Mouse (Mus musculus): ENCODE measurements at regions not wholly inside any gene's neighbourhood (a gene's known extent, or its start where the extent isn't known, plus 50 kb on each side); places are given as distances from the start of the nearest gene placed in this dataset.

GRCm38 (mm10) chr5:119477926-119478325 is 192.5 kb upstream of the Tbx3 start:
- Histone ChIP-seq H3K27ac (no peak overlapping the region), H3K36me3 (no peaks in the 10 kb centered on the region), H3K4me2 (replicated peaks) (no peak overlapping the region), H3K9ac (no peak overlapping the region), H3K27me3 (replicated peaks) (no peaks in the 10 kb centered on the region), H3K4me3 (no peak overlapping the region), H3K4me1 (no peaks in the 10 kb centered on the region), H3K9me3 (no peaks in the 10 kb centered on the region)
- WGBS, result 77% methylated on average over 2 of the region's 2 CpGs
- ATAC-seq (ENCODE audit: low FRiP score, low read depth), result no peak

- H3K4me3 ChIP-seq, result no peak overlapping the region
- no peaks in the 10 kb centered on the region for H3K27me3 ChIP-seq (replicated peaks)
- H3K9me3 ChIP-seq, result no peaks in the 10 kb centered on the region
- no peak overlapping the region for H3K9ac ChIP-seq
- no peak overlapping the region for H3K27ac ChIP-seq
- H3K4me1 ChIP-seq, result no peaks in the 10 kb centered on the region
- 89% methylated on average over 4 of the region's 4 CpGs for WGBS
- no peak for ATAC-seq (ENCODE audit: low FRiP score, low read depth)
- H3K36me3 ChIP-seq, result no peaks in the 10 kb centered on the region
- H3K4me2 ChIP-seq (replicated peaks), result no peak overlapping the region
Observed at GRCm38 (mm10) chr5:119478331-119478730, 192.1 kb upstream of the Tbx3 start.

GRCm38 (mm10) chr5:119480191-119481190 is 190.0 kb upstream of the Tbx3 start:
- ATAC-seq (ENCODE audit: low FRiP score, low read depth), result no peak
- no peak overlapping the region for H3K4me2 ChIP-seq (replicated peaks)
- H3K27me3 ChIP-seq (replicated peaks), result no peaks in the 10 kb centered on the region
- H3K4me3 ChIP-seq, result no peak overlapping the region
- 71% methylated on average over 28 of the region's 28 CpGs for WGBS
- H3K27ac ChIP-seq, result no peak overlapping the region
- no peaks in the 10 kb centered on the region for H3K36me3 ChIP-seq
- H3K4me1 ChIP-seq, result no peaks in the 10 kb centered on the region
- H3K9me3 ChIP-seq, result no peaks in the 10 kb centered on the region
- H3K9ac ChIP-seq, result no peak overlapping the region

- H3K4me2 ChIP-seq (replicated peaks), result no peak overlapping the region
- ATAC-seq (ENCODE audit: low FRiP score, low read depth), result no peak
- 87% methylated on average over 8 of the region's 8 CpGs for WGBS
- no peaks in the 10 kb centered on the region for H3K36me3 ChIP-seq
- H3K27ac ChIP-seq, result no peak overlapping the region
- H3K27me3 ChIP-seq (replicated peaks), result no peaks in the 10 kb centered on the region
- H3K9me3 ChIP-seq, result no peaks in the 10 kb centered on the region
- no peak overlapping the region for H3K4me3 ChIP-seq
- no peaks in the 10 kb centered on the region for H3K4me1 ChIP-seq
- no peak overlapping the region for H3K9ac ChIP-seq
Observed at GRCm38 (mm10) chr5:119483706-119484105, 186.8 kb upstream of the Tbx3 start.

- ATAC-seq (ENCODE audit: low FRiP score, low read depth), result no peak
- Histone ChIP-seq H3K9ac (no peak overlapping the region), H3K4me3 (no peak overlapping the region)
Observed at GRCm38 (mm10) chr5:119486196-119486595, 184.3 kb upstream of the Tbx3 start.

GRCm38 (mm10) chr5:119487184-119487583 is 183.3 kb upstream of the Tbx3 start:
- no peak overlapping the region for H3K4me2 ChIP-seq (replicated peaks)
- H3K36me3 ChIP-seq, result no peaks in the 10 kb centered on the region
- no peaks in the 10 kb centered on the region for H3K9me3 ChIP-seq
- H3K9ac ChIP-seq, result no peak overlapping the region
- 52% methylated on average over 8 of the region's 8 CpGs for WGBS
- no peak overlapping the region for H3K4me3 ChIP-seq
- no peaks in the 10 kb centered on the region for H3K4me1 ChIP-seq
- no peaks in the 10 kb centered on the region for H3K27me3 ChIP-seq (replicated peaks)
- no peak overlapping the region for H3K27ac ChIP-seq
- ATAC-seq (ENCODE audit: low FRiP score, low read depth), result no peak

More at GRCm38 (mm10) chr5:119486196-119486595, 184.3 kb upstream of the Tbx3 start:
- Histone ChIP-seq H3K27ac (no peak overlapping the region), H3K9me3 (no peaks in the 10 kb centered on the region), H3K4me2 (replicated peaks) (no peak overlapping the region), H3K27me3 (replicated peaks) (no peaks in the 10 kb centered on the region), H3K36me3 (no peaks in the 10 kb centered on the region), H3K4me1 (no peaks in the 10 kb centered on the region)

GRCm38 (mm10) chr5:119497501-119497900 is 173.0 kb upstream of the Tbx3 start:
- no peak overlapping the region for H3K27ac ChIP-seq
- no peaks in the 10 kb centered on the region for H3K27me3 ChIP-seq (replicated peaks)
- H3K4me2 ChIP-seq (replicated peaks), result no peak overlapping the region
- no peak overlapping the region for H3K9ac ChIP-seq
- WGBS, result 81% methylated on average over 1 of the region's 1 CpGs
- no peaks in the 10 kb centered on the region for H3K9me3 ChIP-seq
- H3K4me3 ChIP-seq, result no peak overlapping the region
- H3K4me1 ChIP-seq, result no peaks in the 10 kb centered on the region
- ATAC-seq (ENCODE audit: low FRiP score, low read depth), result no peak
- no peaks in the 10 kb centered on the region for H3K36me3 ChIP-seq

- no peaks in the 10 kb centered on the region for H3K9me3 ChIP-seq
- H3K36me3 ChIP-seq, result no peaks in the 10 kb centered on the region
- ATAC-seq (ENCODE audit: low FRiP score, low read depth), result no peak
- no peak overlapping the region for H3K4me2 ChIP-seq (replicated peaks)
- no peaks in the 10 kb centered on the region for H3K4me1 ChIP-seq
- WGBS, result 68% methylated on average over 6 of the region's 6 CpGs
- H3K4me3 ChIP-seq, result no peak overlapping the region
- no peaks in the 10 kb centered on the region for H3K27me3 ChIP-seq (replicated peaks)
- no peak overlapping the region for H3K27ac ChIP-seq
- H3K9ac ChIP-seq, result no peak overlapping the region
Observed at GRCm38 (mm10) chr5:119498431-119498830, 172.0 kb upstream of the Tbx3 start.

- Histone ChIP-seq H3K27ac (no peak overlapping the region), H3K4me2 (replicated peaks) (no peak overlapping the region), H3K4me3 (no peak overlapping the region), H3K4me1 (no peaks in the 10 kb centered on the region), H3K9ac (no peak overlapping the region), H3K36me3 (no peaks in the 10 kb centered on the region), H3K27me3 (replicated peaks) (no peaks in the 10 kb centered on the region), H3K9me3 (no peaks in the 10 kb centered on the region)
- 52% methylated on average over 14 of the region's 14 CpGs for WGBS
- no peak for ATAC-seq (ENCODE audit: low FRiP score, low read depth)
Observed at GRCm38 (mm10) chr5:119507709-119508108, 162.8 kb upstream of the Tbx3 start.

- WGBS, result 78% methylated on average over 19 of the region's 19 CpGs
- H3K9me3 ChIP-seq, result no peaks in the 10 kb centered on the region
- no peak overlapping the region for H3K4me3 ChIP-seq
- no peaks in the 10 kb centered on the region for H3K4me1 ChIP-seq
- no peak overlapping the region for H3K9ac ChIP-seq
- H3K27ac ChIP-seq, result no peak overlapping the region
- ATAC-seq (ENCODE audit: low FRiP score, low read depth), result no peak
- no peak overlapping the region for H3K4me2 ChIP-seq (replicated peaks)
- H3K27me3 ChIP-seq (replicated peaks), result no peaks in the 10 kb centered on the region
- no peaks in the 10 kb centered on the region for H3K36me3 ChIP-seq
Observed at GRCm38 (mm10) chr5:119518506-119519252, 151.8 kb upstream of the Tbx3 start.

GRCm38 (mm10) chr5:119524171-119524570 is 146.3 kb upstream of the Tbx3 start:
- no peak for ATAC-seq (ENCODE audit: low FRiP score, low read depth)
- H3K4me1 ChIP-seq, result peaks cover 5% of the 10 kb centered on the region; the same call in 1 of the 2 replicates
- H3K9ac ChIP-seq, result no peak overlapping the region
- no peaks in the 10 kb centered on the region for H3K9me3 ChIP-seq
- H3K36me3 ChIP-seq, result no peaks in the 10 kb centered on the region
- WGBS, result 35% methylated on average over 4 of the region's 4 CpGs
- H3K27ac ChIP-seq, result no peak overlapping the region
- H3K4me2 ChIP-seq (replicated peaks), result no peak overlapping the region
- no peak overlapping the region for H3K4me3 ChIP-seq
- H3K27me3 ChIP-seq (replicated peaks), result no peaks in the 10 kb centered on the region

GRCm38 (mm10) chr5:119525960-119526359 is 144.5 kb upstream of the Tbx3 start:
- Histone ChIP-seq H3K4me1 (peaks cover 8% of the 10 kb centered on the region; the same call in 1 of the 2 replicates), H3K27ac (no peak overlapping the region), H3K4me3 (no peak overlapping the region), H3K27me3 (replicated peaks) (no peaks in the 10 kb centered on the region), H3K36me3 (no peaks in the 10 kb centered on the region), H3K9ac (no peak overlapping the region), H3K9me3 (no peaks in the 10 kb centered on the region), H3K4me2 (replicated peaks) (no peak overlapping the region)
- 68% methylated on average over 5 of the region's 5 CpGs for WGBS
- ATAC-seq (ENCODE audit: low FRiP score, low read depth), result no peak
